In the genomic region with DNA sequence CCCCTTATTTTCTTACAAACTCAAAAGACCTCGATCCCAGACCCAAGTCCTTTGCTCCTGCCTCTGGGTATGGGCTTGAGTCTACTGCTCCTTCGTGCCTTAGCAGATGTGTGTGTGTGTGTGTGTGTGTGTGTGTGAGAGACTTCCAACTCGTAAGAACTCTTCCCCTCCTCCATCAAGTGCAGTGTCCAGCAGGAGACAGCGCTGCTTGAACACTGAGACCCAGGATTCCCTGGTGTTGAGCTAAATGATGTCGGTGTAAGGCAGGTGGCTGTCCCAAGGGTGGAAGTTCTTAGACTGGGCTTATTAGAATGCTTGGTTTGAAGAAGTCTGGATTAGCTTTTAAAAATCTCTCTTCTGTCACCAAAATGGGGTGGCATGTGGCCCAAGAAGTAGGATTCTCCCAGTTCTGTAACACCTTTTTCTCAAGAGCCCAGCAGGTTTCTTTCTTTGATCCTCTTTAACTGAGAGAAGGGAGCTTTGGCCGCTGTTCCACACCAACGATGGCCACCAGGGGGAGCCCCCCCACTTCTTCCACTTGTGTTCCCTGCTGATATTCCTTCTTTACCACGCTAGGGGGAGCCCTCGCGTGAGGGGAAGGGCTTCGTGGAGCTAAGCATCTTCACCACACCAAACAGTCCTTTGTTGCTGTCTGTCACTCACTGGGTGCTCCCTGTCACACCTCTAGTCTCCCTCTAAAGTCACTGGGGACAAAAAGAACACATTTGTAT, we compare ENCODE assay signal across 9 mouse cellular contexts. TPM values are rescaled to one million over a fixed set of nuclear protein-coding genes. Genes with fewer than 3 reads are reported as not detected.
DNase-seq lines count a peak whose midpoint lies in the region; ATAC-seq and TF ChIP-seq lines count a peak whose summit lies in the region.
"Had no signal": no experiment of that assay in that cellular context is flagged by ENCODE, and none has a peak within 500 bp of the region (broad histone marks: within the 10 kb centered on the region; RNA-seq: fewer than 3 reads in every experiment).

No protein-coding gene starts in this region.

- H3K9ac ChIP-seq in embryonic facial prominence, embryonic 15.5 days = no peak overlapping the region
- no peak overlapping the region for H3K9ac ChIP-seq in heart, embryonic 16.5 days (ENCODE audit: low read length)
- H3K9ac ChIP-seq in liver, embryonic 14.5 days (replicated peaks) = no peak overlapping the region
- H3K9ac ChIP-seq in neural tube, embryonic 13.5 days = no peak overlapping the region
- no peak overlapping the region for H3K9ac ChIP-seq in stomach, postnatal 0 days (ENCODE audit: low read length)

- H3K4me3 ChIP-seq in bone marrow, adult 2 months (replicated peaks; ENCODE audit: control insufficient read depth, low read depth, low read length) = no peak overlapping the region
- no peak overlapping the region for H3K4me3 ChIP-seq in embryonic facial prominence, embryonic 15.5 days (replicated peaks)
- H3K4me3 ChIP-seq in heart, embryonic 16.5 days (ENCODE audit: low read length) = no peak overlapping the region
- no peak overlapping the region for H3K4me3 ChIP-seq in liver, embryonic 14.5 days (ENCODE audit: insufficient read depth in 1 of 2, low read depth in 2 of 2, low read length in 2 of 2)
- H3K4me3 ChIP-seq in neural tube, embryonic 13.5 days = no peak overlapping the region
- no peak overlapping the region for H3K4me3 ChIP-seq in stomach, postnatal 0 days (ENCODE audit: low read depth, low read length)
- H3K4me3 ChIP-seq: erythroblast, embryonic 14.5 days had no signal

- H3K27me3 ChIP-seq in embryonic facial prominence, embryonic 15.5 days = no peaks in the 10 kb centered on the region; the same call in 1 of the 2 replicates
- H3K27me3 ChIP-seq in heart, embryonic 16.5 days (ENCODE audit: control insufficient read depth, insufficient read depth, low read length) = no peaks in the 10 kb centered on the region
- H3K27me3 ChIP-seq in liver, embryonic 14.5 days (ENCODE audit: control insufficient read depth, insufficient read depth, low read length) = no peaks in the 10 kb centered on the region
- no peaks in the 10 kb centered on the region for H3K27me3 ChIP-seq in neural tube, embryonic 13.5 days
- no peaks in the 10 kb centered on the region for H3K27me3 ChIP-seq in stomach, postnatal 0 days (ENCODE audit: control insufficient read depth, insufficient read depth, low read length)

- H3K4me1 ChIP-seq in bone marrow, adult 2 months (ENCODE audit: control insufficient read depth, insufficient read depth, low read length) = peaks cover 5% of the 10 kb centered on the region
- 0 out of 2 replicates have a peak, but pooled peaks cover 6% of the 10 kb centered on the region for H3K4me1 ChIP-seq in embryonic facial prominence, embryonic 15.5 days
- peaks cover 27% of the 10 kb centered on the region for H3K4me1 ChIP-seq in heart, embryonic 16.5 days (ENCODE audit: control insufficient read depth, insufficient read depth, low read length)
- no peaks in the 10 kb centered on the region for H3K4me1 ChIP-seq in liver, embryonic 14.5 days (replicated peaks; ENCODE audit: control insufficient read depth in 2 of 2, insufficient read depth in 2 of 2, low read length in 1 of 2)
- peaks cover 10% of the 10 kb centered on the region for H3K4me1 ChIP-seq in neural tube, embryonic 13.5 days (replicated peaks)
- H3K4me1 ChIP-seq in stomach, postnatal 0 days (replicated peaks; ENCODE audit: control insufficient read depth, insufficient read depth) = no peaks in the 10 kb centered on the region

- ATAC-seq in embryonic facial prominence, embryonic 15.5 days (ENCODE audit: insufficient number of reproducible peaks, low FRiP score, low TSS enrichment, low read depth) = 0 out of 2 replicates have a peak, but pooled peaks have one; percentile 44
- peak; percentile 17; the same call in 1 of the 2 replicates for ATAC-seq in heart, embryonic 16.5 days (replicated peaks; ENCODE audit: extremely low read depth, insufficient read depth, low FRiP score)
- ATAC-seq in liver, embryonic 14.5 days (ENCODE audit: insufficient read depth) = peak; percentile 65; the same call in 1 of the 2 replicates
- ATAC-seq in neural tube, embryonic 13.5 days (ENCODE audit: low read depth) = peak; percentile 76
- peak; percentile 62 for ATAC-seq in stomach, postnatal 0 days (ENCODE audit: low FRiP score, low TSS enrichment)

- TF ChIP-seq EP300 in liver, embryonic 14.5 days (IDR thresholded peaks at IDR 0.05; ENCODE audit: low read depth) = no peak
- no peak for TF ChIP-seq EP300 in stomach, postnatal 0 days (optimal IDR thresholded peaks at IDR 0.05)

- H3K4me2 ChIP-seq in embryonic facial prominence, embryonic 15.5 days (replicated peaks) = no peak overlapping the region
- H3K4me2 ChIP-seq in heart, embryonic 16.5 days (ENCODE audit: low read depth, low read length) = no peak overlapping the region
- H3K4me2 ChIP-seq in liver, embryonic 14.5 days (ENCODE audit: low read depth) = no peak overlapping the region
- no peak overlapping the region for H3K4me2 ChIP-seq in neural tube, embryonic 13.5 days
- H3K4me2 ChIP-seq in stomach, postnatal 0 days (replicated peaks; ENCODE audit: low read depth) = no peak overlapping the region

- peak; percentile 100 for TF ChIP-seq CTCF in bone marrow, adult 2 months (IDR thresholded peaks at IDR 0.05; ENCODE audit: control insufficient read depth, insufficient read depth, low read length)
- peak; percentile 100 for TF ChIP-seq CTCF in liver, embryonic 14.5 days (IDR thresholded peaks at IDR 0.05; ENCODE audit: low read depth)
- TF ChIP-seq CTCF in stomach, postnatal 0 days (IDR thresholded peaks at IDR 0.05; ENCODE audit: low read depth) = peak; percentile 100

- peak; percentile 91 for DNase-seq in CD4-positive helper T cell, adult 2 months (ENCODE audit: low read depth, low spot score)
- peak; percentile 81 for DNase-seq in kidney, postnatal 14 days
- DNase-seq in liver, embryonic 14.5 days (ENCODE audit: low read depth in 3 of 3, low spot score in 3 of 3) = peak; percentile 62 to 70 (median 67)
- peak; percentile 90 for DNase-seq in stomach, postnatal 0 days (ENCODE audit: low spot score)

- H3K27ac ChIP-seq in bone marrow, adult 2 months (ENCODE audit: control insufficient read depth, insufficient read depth, low read depth, low read length, poor library complexity) = no peak overlapping the region
- no peak overlapping the region for H3K27ac ChIP-seq in embryonic facial prominence, embryonic 15.5 days (replicated peaks)
- no peak overlapping the region for H3K27ac ChIP-seq in heart, embryonic 16.5 days (ENCODE audit: low read length)
- no peak overlapping the region for H3K27ac ChIP-seq in liver, embryonic 14.5 days
- no peak overlapping the region for H3K27ac ChIP-seq in neural tube, embryonic 13.5 days (replicated peaks)
- no peak overlapping the region for H3K27ac ChIP-seq in stomach, postnatal 0 days (replicated peaks)

- H3K9me3 ChIP-seq in embryonic facial prominence, embryonic 15.5 days (replicated peaks) = no peaks in the 10 kb centered on the region
- H3K9me3 ChIP-seq in heart, embryonic 16.5 days (replicated peaks; ENCODE audit: control insufficient read depth, low read length) = no peaks in the 10 kb centered on the region
- H3K9me3 ChIP-seq in liver, embryonic 14.5 days (ENCODE audit: control insufficient read depth, low read length) = no peaks in the 10 kb centered on the region
- H3K9me3 ChIP-seq in neural tube, embryonic 13.5 days = no peaks in the 10 kb centered on the region
- H3K9me3 ChIP-seq in stomach, postnatal 0 days (ENCODE audit: control insufficient read depth, low read length) = no peaks in the 10 kb centered on the region

- no peak for TF ChIP-seq POLR2A in bone marrow, adult 2 months (IDR thresholded peaks at IDR 0.05; ENCODE audit: borderline replicate concordance, control insufficient read depth, low read depth, low read length)

- H3K36me3 ChIP-seq in embryonic facial prominence, embryonic 15.5 days = no peaks in the 10 kb centered on the region
- no peaks in the 10 kb centered on the region for H3K36me3 ChIP-seq in heart, embryonic 16.5 days (ENCODE audit: control insufficient read depth, insufficient read depth)
- no peaks in the 10 kb centered on the region for H3K36me3 ChIP-seq in liver, embryonic 14.5 days (replicated peaks; ENCODE audit: control insufficient read depth, insufficient read depth, low read depth)
- H3K36me3 ChIP-seq in neural tube, embryonic 13.5 days = no peaks in the 10 kb centered on the region
- H3K36me3 ChIP-seq in stomach, postnatal 0 days (ENCODE audit: control insufficient read depth, insufficient read depth, low read length) = no peaks in the 10 kb centered on the region

- WGBS in bone marrow, adult 2 months = 27% methylated on average over 11 of the region's 11 CpGs
- WGBS in embryonic facial prominence, embryonic 15.5 days = 27% methylated on average over 11 of the region's 11 CpGs
- WGBS in heart, embryonic 16.5 days = 19% methylated on average over 11 of the region's 11 CpGs
- WGBS in liver, embryonic 14.5 days (ENCODE audit: insufficient replicate concordance) = 16% methylated on average over 11 of the region's 11 CpGs
- WGBS in neural tube, embryonic 13.5 days = 28% methylated on average over 11 of the region's 11 CpGs
- 22% methylated on average over 11 of the region's 11 CpGs for WGBS in stomach, postnatal 0 days

RNA-seq across cellular contexts. Expression of a gene that starts 17.0 kb away (rescaled TPM):
- 2.0 TPM in 1 of 2 replicates, not detected in the other for polyA plus RNA-seq in bone marrow, adult 2 months (2011; ENCODE audit: insufficient read depth, insufficient read length, low replicate concordance, missing spikeins)
- 1.5 and 1.7 TPM in 2 replicates for polyA plus RNA-seq in embryonic facial prominence, embryonic 15.5 days (2015; fragmentation: Nextera tagmentation; extraction: Ambion mirVana)
- polyA plus RNA-seq in heart, embryonic 16.5 days (2015; fragmentation: Nextera tagmentation; extraction: Ambion mirVana) = 0.77 and 1.1 TPM in 2 replicates
- polyA plus RNA-seq in liver, embryonic 14.5 days (2012; rRNA removed) = 0.08 and 0.28 TPM in 2 replicates
- 0.11 and 0.37 TPM in 2 replicates for polyA plus RNA-seq in liver, embryonic 14.5 days (2014; fragmentation: Nextera tagmentation; extraction: Ambion mirVana)
- polyA plus RNA-seq in neural tube, embryonic 13.5 days (2015; fragmentation: Nextera tagmentation; extraction: Ambion mirVana) = 1.0 and 1.3 TPM in 2 replicates
- polyA plus RNA-seq in stomach, postnatal 0 days (2015; fragmentation: Nextera tagmentation; extraction: Ambion mirVana) = 3.5 and 4.2 TPM in 2 replicates
- polyA plus RNA-seq: erythroblast, embryonic 14.5 days had no signal

RNA-seq across cellular contexts. Expression of a gene that starts 27.5 kb away (rescaled TPM):
- polyA plus RNA-seq in bone marrow, adult 2 months (2011; ENCODE audit: insufficient read depth, insufficient read length, low replicate concordance, missing spikeins) = 24.8 and 34.2 TPM in 2 replicates
- polyA plus RNA-seq in embryonic facial prominence, embryonic 15.5 days (2015; fragmentation: Nextera tagmentation; extraction: Ambion mirVana) = 228 and 237 TPM in 2 replicates
- polyA plus RNA-seq in heart, embryonic 16.5 days (2015; fragmentation: Nextera tagmentation; extraction: Ambion mirVana) = 115 and 121 TPM in 2 replicates
- polyA plus RNA-seq in liver, embryonic 14.5 days (2012; rRNA removed) = 51.7 and 57.2 TPM in 2 replicates
- polyA plus RNA-seq in liver, embryonic 14.5 days (2014; fragmentation: Nextera tagmentation; extraction: Ambion mirVana) = 98.9 and 111 TPM in 2 replicates
- 137 and 142 TPM in 2 replicates for polyA plus RNA-seq in neural tube, embryonic 13.5 days (2015; fragmentation: Nextera tagmentation; extraction: Ambion mirVana)
- polyA plus RNA-seq in stomach, postnatal 0 days (2015; fragmentation: Nextera tagmentation; extraction: Ambion mirVana) = 3,153 and 3,669 TPM in 2 replicates

RNA-seq across cellular contexts. Expression of a gene that starts 36.8 kb away (rescaled TPM):
- polyA plus RNA-seq in bone marrow, adult 2 months (2011; ENCODE audit: insufficient read depth, insufficient read length, low replicate concordance, missing spikeins) = not detected in 2 replicates
- polyA plus RNA-seq in embryonic facial prominence, embryonic 15.5 days (2015; fragmentation: Nextera tagmentation; extraction: Ambion mirVana) = 2.0 and 3.6 TPM in 2 replicates
- polyA plus RNA-seq in heart, embryonic 16.5 days (2015; fragmentation: Nextera tagmentation; extraction: Ambion mirVana) = 0.38 and 0.42 TPM in 2 replicates
- polyA plus RNA-seq in liver, embryonic 14.5 days (2012; rRNA removed) = 0.01 TPM in 1 of 2 replicates, not detected in the other
- 0.05 TPM in 1 of 2 replicates, not detected in the other for polyA plus RNA-seq in liver, embryonic 14.5 days (2014; fragmentation: Nextera tagmentation; extraction: Ambion mirVana)
- polyA plus RNA-seq in neural tube, embryonic 13.5 days (2015; fragmentation: Nextera tagmentation; extraction: Ambion mirVana) = 0.28 and 0.47 TPM in 2 replicates
- polyA plus RNA-seq in stomach, postnatal 0 days (2015; fragmentation: Nextera tagmentation; extraction: Ambion mirVana) = 0.51 and 1.1 TPM in 2 replicates
- polyA plus RNA-seq: erythroblast, embryonic 14.5 days had no signal

RNA-seq across cellular contexts. Expression of a gene that starts 36.8 kb away (rescaled TPM):
- polyA plus RNA-seq in bone marrow, adult 2 months (2011; ENCODE audit: insufficient read depth, insufficient read length, low replicate concordance, missing spikeins) = 8.8 and 14.9 TPM in 2 replicates
- 19.3 and 20.6 TPM in 2 replicates for polyA plus RNA-seq in embryonic facial prominence, embryonic 15.5 days (2015; fragmentation: Nextera tagmentation; extraction: Ambion mirVana)
- polyA plus RNA-seq in heart, embryonic 16.5 days (2015; fragmentation: Nextera tagmentation; extraction: Ambion mirVana) = 18.4 and 23.3 TPM in 2 replicates
- 1.9 and 2.0 TPM in 2 replicates for polyA plus RNA-seq in liver, embryonic 14.5 days (2012; rRNA removed)
- 2.2 and 2.5 TPM in 2 replicates for polyA plus RNA-seq in liver, embryonic 14.5 days (2014; fragmentation: Nextera tagmentation; extraction: Ambion mirVana)
- 7.0 and 8.1 TPM in 2 replicates for polyA plus RNA-seq in neural tube, embryonic 13.5 days (2015; fragmentation: Nextera tagmentation; extraction: Ambion mirVana)
- polyA plus RNA-seq in stomach, postnatal 0 days (2015; fragmentation: Nextera tagmentation; extraction: Ambion mirVana) = 7.9 and 9.0 TPM in 2 replicates

RNA-seq across cellular contexts. Expression of a gene that starts 55.2 kb away (rescaled TPM):
- polyA plus RNA-seq in bone marrow, adult 2 months (2011; ENCODE audit: insufficient read depth, insufficient read length, low replicate concordance, missing spikeins) = not detected in 2 replicates
- polyA plus RNA-seq in embryonic facial prominence, embryonic 15.5 days (2015; fragmentation: Nextera tagmentation; extraction: Ambion mirVana) = 1.1 and 1.2 TPM in 2 replicates
- polyA plus RNA-seq in heart, embryonic 16.5 days (2015; fragmentation: Nextera tagmentation; extraction: Ambion mirVana) = 0.09 and 0.25 TPM in 2 replicates
- polyA plus RNA-seq in liver, embryonic 14.5 days (2012; rRNA removed) = not detected in 2 replicates
- polyA plus RNA-seq in liver, embryonic 14.5 days (2014; fragmentation: Nextera tagmentation; extraction: Ambion mirVana) = not detected in 2 replicates
- 0.47 and 0.62 TPM in 2 replicates for polyA plus RNA-seq in neural tube, embryonic 13.5 days (2015; fragmentation: Nextera tagmentation; extraction: Ambion mirVana)
- not detected in 2 replicates for polyA plus RNA-seq in stomach, postnatal 0 days (2015; fragmentation: Nextera tagmentation; extraction: Ambion mirVana)
- polyA plus RNA-seq: erythroblast, embryonic 14.5 days had no signal

Comparison
In these comparisons a context has a peak if more than half of its experiments do, and no peak if none do; other contexts are left out.
1. ATAC-seq: peak in every context shown above with its lines; median percentile 76 in neural tube, embryonic 13.5 days; 65 in liver, embryonic 14.5 days; 62 in stomach, postnatal 0 days; 44 in embryonic facial prominence, embryonic 15.5 days; 17 in heart, embryonic 16.5 days.
2. RNA of a gene that starts 27.5 kb away (polyA plus RNA-seq): 3,153 to 3,669 TPM in stomach, postnatal 0 days; 228 to 237 TPM in embryonic facial prominence, embryonic 15.5 days, 137 to 142 TPM in neural tube, embryonic 13.5 days, 115 to 121 TPM in heart, embryonic 16.5 days, 51.7 to 111 TPM in liver, embryonic 14.5 days and 24.8 to 34.2 TPM in bone marrow, adult 2 months; every median in the first group is over 10 times any median in the second.
3. Peak in every context shown above with its lines, with median percentiles within 50 percentile points of each other: DNase-seq and CTCF ChIP-seq.